Mouse (Mus musculus) MEL-GATA-1-ER (cell line): ENCODE measurements around the gene Cwc27.

Source experiments
- DNase-seq: peaks from one replicate; pipeline ENCODE4 v3.0.0-alpha.2; 2012; ENCODE audit warnings: low read depth; ENCODE audit errors: extremely low read depth

The Cwc27 gene

DNA sequence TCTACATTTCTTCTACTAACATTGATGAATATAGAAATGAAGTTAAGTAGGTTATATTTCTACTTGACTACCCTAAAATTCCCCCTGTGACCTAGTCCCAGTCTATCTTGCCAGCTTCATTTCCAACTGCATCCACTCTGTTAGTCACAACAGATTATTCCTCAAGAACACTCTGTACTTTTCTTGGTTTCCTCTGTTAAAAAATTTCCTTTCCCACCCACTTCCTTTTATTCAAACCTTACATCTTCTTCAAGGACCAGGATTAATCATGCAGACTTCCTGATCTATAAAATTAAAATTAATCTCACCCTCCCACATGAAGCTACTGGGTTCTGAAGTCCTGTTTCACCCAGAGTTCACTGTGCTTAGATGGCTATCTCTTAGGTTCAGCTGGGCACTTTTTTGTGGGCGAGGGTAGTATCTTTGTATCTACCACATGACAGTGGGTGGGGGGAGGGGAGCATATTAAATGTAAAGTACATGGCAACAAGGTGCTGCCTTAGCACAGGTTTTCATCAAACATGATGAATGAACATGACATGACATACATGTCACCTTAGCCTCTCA lies 37.8 kb downstream of the Cwc27 start:
- no peak for DNase-seq

DNA sequence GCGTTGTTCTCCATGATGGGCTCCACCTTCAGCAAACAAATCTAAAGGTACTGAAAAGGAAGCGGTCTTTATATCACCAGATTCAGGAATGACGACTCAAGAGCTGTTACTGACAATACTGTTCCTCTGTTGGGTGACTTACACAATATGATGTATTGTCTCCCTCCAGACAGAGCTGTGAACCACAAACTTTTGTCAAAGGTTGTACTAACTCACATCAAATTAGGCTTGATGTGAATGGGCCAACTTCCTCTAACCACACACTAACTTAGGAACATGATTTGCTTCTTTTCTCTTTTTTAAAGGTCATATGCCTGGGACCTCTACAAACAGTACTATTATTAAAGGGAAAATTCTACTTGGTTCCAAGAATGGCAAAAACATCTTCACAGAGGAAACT lies 53.7 kb downstream of the Cwc27 start:
- no peak for DNase-seq

DNA sequence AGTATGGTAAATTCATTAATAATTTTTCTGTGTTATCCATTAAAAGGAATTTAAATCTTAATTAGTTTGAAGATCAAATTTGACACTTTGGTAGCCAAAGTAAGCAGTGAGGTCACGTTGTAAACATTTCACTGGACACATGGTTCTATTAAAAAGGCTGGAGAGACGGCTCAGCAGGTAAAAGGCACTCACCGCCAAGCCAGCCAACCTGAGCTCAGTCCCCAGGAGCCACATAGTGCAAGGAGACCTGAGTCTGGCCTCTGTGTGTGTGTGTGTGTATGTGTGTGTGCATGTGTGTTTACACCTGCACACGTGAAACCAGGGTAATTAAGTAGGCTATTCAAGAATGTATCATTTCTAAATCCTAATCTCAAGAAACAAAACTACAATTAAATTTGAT lies 54.5 kb downstream of the Cwc27 start:
- DNase-seq: no peak

DNA sequence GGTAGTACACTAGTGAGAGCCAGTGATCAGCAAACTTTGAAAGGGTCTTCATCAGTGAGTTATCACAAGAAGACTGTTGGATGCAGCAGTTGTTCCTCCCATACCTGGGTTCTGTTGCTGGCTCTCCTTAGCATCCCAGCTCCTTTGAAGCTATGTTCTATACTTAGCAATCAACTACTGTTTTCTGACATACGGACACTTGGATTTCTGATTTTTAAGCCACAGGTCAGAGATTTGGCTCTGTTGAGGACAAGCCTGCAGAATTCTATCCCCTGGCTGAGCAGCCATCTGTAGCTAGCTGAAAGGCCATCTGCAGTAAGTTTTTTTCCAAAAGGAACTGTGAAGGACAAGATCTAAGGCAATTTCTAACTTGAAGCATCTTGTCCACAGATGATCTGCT lies 57.6 kb downstream of the Cwc27 start:
- DNase-seq: no peak

DNA sequence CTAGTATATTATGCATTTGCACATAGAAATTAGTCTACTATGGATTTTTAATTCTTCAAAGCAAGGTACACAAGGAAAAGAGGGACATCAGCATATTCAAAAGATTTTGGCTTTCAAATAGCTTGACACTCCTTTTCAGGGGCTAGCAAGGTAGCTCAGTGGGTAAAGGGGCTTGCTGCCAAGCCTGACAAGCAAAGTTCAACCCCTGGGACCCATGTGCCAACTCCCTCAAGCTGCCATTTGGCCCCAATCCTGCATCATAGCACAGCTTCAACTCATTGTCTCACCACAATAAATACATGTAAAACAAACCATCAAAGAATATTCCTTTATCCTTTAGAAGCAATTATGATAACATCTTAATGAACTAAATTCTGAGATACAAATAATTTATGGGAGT lies 69.9 kb downstream of the Cwc27 start:
- DNase-seq: no peak

DNA sequence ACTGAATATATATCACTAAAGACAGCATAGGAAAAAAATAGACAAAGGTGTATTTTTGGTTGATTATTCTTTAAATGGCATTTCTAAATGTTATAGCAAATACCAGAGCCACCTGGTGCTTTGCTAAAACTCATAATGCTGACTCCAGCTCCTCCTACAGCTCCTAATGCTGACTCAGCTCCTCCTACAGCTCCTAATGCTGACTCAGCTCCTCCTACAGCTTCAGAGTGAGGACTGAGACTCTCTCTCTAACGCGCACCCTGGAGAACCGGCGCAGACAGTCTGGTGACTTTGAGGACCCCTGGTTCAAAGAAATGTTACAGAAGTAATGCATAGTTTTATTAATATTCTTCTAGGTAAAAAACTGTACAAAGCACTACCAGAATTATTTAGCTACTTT lies 74.1 kb downstream of the Cwc27 start:
- DNase-seq: no peak

DNA sequence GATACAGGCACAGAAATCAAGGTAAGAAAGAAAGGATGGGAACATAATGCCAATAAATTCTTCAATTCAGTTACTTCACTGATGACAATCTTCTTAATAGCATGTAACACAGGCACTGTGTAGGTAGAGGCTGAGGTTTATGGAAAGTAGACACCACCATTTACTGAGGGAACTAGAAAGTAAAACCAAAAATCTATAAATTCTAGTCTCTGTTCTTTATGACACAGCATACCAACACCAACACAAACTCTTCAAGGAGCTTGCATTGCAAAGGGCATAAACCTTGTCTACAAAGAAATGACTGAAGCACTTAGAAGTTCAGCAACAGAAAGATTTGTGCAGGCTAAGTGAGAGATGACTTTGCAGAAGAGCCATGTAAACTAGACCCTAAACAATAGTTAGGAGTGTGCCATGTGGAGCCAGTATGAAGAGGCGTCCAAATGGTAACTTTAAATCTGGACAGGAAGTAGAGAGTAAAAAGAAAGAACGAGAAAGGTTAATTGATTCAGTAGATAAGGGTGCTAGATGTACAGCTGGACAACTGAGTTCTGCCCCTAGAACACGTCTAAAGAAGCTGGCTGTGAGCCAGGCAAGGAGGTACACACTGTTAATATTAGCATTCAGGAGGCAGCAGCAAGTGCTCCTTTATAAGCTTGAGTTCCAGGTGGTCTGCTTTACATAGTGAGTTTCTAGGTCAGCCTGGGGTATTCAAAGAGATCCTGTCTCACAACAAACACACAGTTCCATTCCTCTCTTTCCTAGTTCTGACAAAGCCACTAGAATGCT lies 87.5 kb downstream of the Cwc27 start:
- DNase-seq: no peak

DNA sequence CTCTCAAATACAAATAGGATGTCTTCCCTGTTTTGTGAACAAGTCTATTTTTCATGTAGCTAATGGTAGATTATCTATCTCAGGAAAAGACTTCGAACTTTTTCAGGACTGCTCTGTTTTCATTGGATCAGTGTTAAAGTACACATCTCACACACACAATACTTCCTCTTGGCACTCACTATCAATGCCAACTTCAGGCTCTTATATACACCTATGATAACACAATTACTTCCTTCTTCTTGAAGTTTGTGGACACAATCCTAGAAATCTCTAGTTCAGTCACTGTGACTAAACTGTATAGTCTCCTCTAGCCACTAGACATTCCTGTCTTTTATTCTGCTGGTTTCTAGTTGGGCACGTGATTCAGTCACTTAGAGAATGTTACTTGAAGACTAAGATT lies 89.3 kb downstream of the Cwc27 start:
- peak; percentile 22 for DNase-seq

DNA sequence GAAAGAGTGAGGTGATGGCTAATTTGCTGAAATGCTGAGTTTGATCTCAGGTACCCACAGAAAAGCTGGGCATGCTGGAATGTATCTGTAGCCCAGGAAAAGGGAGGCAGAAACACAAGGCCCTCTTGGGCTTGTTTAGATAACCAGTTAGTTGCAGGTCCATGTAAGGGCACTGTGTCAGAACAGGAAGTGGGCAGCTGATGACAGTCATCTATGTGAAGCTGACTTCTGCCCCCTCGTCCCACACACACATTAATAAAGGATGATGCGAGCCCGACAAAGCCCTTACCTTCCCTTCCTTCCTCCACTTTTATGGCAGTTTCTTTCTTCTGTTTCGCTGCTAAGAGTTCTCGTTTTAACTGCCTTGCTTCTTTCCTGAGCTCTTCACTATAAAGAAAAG lies 96.8 kb downstream of the Cwc27 start:
- no peak for DNase-seq

DNA sequence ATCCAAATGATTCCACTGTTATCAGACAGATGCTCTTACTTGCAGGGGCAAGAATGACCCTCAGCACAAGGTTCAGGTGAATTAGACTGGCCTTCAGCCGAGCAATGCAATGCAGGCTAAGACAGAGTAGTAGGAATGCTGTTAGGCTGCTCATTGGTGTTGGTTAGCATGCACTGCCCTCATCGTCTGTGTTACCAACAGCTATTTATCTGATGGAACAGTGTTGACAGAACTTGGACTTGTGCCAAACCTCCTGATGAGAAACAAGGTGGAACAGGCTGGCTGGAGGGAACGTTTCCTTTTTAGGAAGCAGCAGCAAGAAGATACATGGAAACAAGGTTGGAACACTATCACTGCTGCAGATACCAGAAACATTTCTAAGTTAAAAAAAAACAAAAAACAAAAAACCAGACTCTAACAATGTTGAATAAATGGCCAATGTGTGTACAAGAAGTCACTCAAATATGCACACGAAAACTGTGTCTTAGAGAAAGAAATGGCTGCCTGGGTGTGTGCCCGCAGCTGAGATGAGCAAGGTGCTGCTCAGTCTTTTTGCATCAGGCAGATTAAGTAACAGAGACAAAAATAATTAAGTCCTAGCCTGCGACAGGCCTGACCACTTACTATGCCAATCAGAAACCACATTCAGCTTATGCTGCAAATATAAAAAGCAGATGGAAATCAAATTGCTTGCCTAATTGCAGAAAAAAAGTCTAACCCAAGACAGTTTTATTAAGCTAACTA lies 122.2 kb downstream of the Cwc27 start:
- DNase-seq: peak; percentile 46

DNA sequence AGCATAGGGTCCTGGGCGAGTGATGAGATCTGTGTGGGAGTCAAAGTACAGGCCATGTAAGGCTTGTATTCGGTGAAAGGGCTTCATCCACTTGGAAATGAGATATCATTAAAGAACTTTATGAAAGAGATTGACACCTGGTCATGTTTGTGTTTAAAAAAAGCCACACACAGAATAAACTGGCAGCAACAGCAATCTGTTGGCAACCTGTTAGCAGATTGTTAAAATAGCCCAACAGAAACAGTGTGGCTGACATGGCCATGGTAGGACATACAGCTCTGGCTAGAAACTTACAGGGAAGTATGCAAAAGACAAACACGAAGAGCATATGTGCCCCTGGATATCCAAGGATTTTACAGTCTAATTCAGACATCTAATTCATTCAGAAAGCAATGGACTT lies 124.2 kb downstream of the Cwc27 start:
- DNase-seq: no peak

DNA sequence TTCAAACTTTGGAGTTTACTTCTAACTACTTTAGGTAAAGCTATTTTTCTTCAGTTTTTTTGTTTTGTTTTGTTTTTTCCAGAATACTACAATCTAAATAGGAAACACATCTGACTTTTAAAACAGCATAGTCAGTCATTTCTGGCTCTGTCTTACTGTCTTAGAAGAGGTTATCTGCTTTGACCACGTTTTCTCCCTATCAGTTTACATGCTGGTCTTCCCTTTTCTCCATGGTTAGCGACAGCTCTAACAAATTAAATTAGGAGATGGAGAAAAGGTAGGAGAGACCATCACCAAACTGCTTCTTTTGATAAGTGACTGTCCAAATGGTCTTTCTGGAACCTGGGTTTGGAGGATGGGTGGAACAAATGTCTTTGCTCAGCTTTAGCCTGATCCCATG lies 131.4 kb downstream of the Cwc27 start:
- DNase-seq: peak; percentile 56

DNA sequence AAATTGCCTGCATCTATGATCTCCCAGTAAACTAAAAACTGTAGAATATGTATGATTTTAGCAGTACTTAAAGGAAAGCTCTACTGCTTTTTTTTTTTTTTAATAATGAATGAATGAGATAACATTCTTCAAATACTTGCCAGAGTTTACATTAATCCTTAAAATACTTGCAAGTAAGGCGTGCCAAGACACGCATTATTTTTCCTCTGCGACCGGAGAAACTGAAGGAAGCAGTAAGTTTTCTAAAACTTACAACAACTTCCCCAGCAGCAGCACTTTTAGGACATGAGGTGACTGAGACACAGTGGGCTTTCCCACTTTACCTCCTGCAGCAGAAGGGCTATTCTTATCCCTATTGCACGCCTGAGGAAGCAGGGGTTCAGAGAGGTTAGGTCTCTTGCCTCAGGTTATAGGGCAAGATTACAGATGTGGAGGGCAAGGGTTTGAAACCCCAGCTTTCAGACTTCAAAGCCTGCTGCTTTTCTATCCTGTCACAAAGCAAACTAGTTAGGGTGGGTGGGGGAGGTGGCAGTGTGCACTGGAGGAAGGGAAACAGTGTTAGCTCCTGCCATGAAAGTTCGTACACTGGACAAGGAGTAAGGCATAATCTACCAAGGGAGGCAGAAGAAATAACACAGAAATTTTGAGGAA lies 132.5 kb downstream of the Cwc27 start:
- no peak for DNase-seq

DNA sequence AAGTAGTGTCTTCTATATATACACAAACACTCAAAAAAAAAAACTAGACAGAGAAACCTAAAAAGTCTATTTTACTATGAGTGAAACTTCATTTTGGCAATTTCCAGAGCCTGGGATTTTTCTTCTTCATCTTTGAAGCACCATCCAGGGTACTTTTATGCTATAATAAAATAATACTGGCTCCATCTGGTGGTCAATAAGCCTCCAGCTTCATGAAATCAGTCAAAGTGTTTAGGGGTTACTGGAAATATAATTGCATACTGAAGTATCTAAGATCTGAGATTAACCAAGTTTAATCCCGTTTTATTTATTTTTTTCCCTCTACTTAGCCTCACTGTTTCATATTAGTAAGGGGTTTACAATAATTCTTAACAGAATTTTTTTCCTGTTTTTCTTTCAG lies 135.7 kb downstream of the Cwc27 start:
- DNase-seq: no peak

DNA sequence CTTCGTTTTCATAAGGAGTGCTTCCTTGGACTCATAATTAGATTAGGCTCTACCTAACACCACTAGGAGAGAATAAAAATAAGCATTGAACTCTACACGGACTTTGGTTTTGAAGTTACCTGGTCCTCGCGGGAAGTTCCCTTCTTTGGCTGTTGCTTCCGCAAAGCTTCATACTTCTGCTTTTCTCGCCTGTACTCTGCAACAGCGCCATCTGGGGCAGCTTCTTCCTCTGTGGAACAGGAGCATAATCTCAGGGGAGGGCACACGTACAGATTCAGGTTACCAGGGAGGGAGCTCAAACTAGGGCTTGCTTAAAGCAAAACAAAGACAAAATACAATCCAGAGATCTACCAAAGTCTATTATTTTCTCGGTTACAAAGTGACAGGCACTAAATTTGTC lies 155.8 kb downstream of the Cwc27 start:
- no peak for DNase-seq

DNA sequence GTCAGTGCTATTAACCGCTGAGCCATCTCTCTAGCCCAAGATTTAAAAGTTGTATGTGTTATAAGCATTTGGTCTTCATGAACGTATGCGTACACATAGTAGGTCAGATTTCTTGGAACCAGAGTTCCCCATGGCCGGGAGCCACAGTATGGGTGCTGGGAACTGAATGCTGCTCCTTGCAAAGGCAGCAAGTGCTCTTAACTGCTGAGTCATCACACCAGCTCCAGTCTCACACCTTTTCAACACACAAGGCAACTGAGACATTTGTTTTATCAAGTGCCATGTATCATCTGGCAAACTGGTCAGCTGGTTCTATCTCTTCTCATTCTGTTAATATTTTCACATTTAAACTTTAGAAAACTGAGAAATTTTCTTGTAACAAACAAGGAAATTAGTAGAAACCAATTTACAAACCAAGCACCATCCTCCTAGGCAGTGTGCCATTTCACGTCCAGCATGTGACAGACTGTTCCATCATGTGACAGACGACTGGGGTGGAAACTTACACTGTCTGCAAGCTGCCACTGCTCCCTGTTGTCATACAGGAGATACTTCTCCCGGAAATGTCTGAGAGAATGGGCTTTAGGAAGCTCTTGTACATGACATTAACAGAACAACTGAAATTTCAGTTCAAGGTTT lies 156.8 kb downstream of the Cwc27 start:
- no peak for DNase-seq

DNA sequence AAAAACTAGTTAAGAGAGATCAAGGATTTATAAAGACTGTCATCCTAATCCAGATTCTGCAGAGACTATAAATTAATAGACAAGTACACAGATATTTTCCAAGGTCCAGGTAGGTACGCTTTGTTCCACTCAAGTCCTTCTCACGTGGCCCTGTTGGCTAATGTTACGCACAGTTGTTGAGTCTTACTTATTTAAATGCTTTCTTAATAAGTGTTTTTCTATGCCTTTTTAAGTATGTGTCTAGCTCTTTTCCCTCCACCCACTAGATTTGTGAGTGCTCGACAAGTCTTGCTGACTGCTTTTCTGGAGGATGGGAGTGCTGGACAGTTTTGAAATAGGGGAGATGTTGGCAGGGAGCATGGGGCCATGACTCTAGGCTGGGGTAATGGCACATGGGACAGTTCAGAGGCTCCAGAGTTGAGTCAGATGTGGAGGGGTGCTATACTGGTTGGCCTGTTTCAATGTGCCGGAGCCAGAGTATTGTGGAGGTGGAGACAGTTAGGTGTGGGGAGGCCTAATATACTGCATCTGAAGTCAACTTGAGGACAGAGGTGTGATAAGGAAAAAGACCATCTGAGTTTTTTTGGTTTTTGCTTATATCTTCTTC lies 160.2 kb downstream of the Cwc27 start:
- DNase-seq: no peak

DNA sequence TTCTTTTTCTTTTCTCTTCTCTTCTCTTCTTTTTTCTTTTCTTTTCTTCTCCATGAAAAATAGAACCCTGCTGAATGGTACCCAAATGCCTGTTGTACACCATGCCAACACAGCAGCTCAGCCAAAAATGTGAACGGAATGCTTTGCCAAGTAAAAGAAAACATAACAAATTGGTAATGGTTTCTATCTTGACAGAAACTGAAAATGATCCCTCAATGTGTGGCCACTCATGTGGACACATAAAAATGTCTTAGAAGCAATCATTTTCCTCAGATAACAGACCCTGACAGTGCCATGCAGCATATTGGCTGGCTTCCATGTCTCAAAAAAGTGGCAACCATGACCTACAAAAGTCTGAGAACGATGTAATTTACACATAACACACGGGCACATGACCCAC lies 161.8 kb downstream of the Cwc27 start:
- no peak for DNase-seq

DNA sequence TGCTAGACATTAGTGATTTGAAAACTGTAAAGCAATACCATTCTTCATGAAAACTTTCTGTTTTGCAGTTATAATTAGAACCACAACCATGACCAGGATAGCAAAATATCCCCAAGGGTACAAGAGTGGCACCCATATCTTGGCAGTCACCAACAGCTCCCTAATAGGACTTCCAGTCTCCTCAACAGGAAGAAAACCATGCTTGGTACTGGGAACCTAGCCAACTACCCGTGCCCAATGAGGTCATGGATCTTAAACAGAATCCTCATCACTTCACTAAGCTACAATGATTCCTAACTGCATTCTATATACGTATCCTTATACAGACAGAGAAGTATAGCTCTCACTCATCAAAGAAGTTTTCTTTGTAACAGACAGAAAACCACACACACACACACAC lies 165.2 kb downstream of the Cwc27 start:
- DNase-seq: no peak

DNA sequence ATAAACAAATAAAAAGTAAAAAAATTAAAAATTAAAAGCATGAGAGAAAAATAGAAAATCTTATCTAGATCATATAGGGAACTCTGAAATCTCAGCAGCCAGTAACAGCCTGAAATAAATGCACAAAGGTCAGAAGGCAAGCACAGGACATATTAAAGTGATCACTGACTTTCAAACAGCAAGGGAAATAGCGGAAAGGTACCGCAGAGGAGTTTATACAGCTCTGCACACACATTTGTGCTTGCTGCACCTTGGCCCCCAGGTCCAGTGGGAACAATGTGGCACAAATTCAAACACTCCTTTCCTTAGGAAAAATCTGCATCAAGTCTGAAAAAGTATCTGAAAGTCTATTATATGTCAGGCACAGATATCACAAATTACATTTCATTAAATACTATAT lies 166.3 kb downstream of the Cwc27 start:
- DNase-seq: no peak

DNA sequence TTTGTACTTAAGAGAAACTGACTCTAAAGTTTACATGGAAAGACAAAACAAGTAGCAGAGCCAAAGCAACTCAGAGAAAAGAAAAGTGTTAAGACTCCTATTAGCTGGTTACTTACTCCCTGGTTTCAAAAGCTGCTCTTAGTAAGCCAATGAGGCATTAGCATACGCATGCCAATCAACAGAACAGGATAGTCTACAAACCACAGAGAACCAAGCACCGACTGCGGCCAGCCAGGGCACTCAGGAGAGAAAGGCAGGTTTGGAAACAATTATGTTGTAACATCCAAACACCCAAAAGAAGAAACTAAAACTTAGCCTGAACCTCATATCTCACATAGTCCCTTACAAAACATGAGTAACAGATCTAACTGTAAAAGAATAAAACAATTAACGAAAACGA lies 166.8 kb downstream of the Cwc27 start:
- no peak for DNase-seq
